Comparison of ENCODE assay signal across 26 mouse cellular contexts in genomic region chr13:103392581-103392980, GRCm38 (mm10). TPM values are rescaled to one million over a fixed set of nuclear protein-coding genes. Genes with fewer than 3 reads are reported as not detected.
A peak's percentile ranks its signal among the peaks of the same experiment; 100 is the strongest.
DNase-seq lines count a peak whose midpoint lies in the region; ATAC-seq lines count a peak whose summit lies in the region.
"Had no signal": no experiment of that assay in that cellular context is flagged by ENCODE, and none has a peak within 500 bp of the region (broad histone marks: within the 10 kb centered on the region; RNA-seq: fewer than 3 reads in every experiment).

No protein-coding gene starts in this region.

- intact Hi-C loops in gastrocnemius, postnatal 36 days (cut with DNase I) = no loop called here

- no peak overlapping the region for H3K4me3 ChIP-seq in heart, embryonic 12.5 days
- H3K4me3 ChIP-seq: embryonic facial prominence, embryonic 12.5 days; erythroblast, embryonic 14.5 days; forebrain, embryonic 12.5 days; forebrain, embryonic 15.5 days; heart, embryonic 13.5 days had no signal

- 62% methylated on average over 3 of the region's 3 CpGs for WGBS in heart, embryonic 12.5 days

- no peaks in the 10 kb centered on the region for H3K36me3 ChIP-seq in heart, embryonic 12.5 days
- H3K36me3 ChIP-seq: embryonic facial prominence, embryonic 12.5 days; forebrain, embryonic 12.5 days; forebrain, embryonic 15.5 days; G1E; heart, embryonic 13.5 days had no signal

- peak; percentile 33 for DNase-seq in gastrocnemius, adult 18-20 months (ENCODE audit: low spot score)
- DNase-seq in gastrocnemius, postnatal 36 days = no peak
- peak; percentile 94 for DNase-seq in heart, adult 11 months
- peak; percentile 44 for DNase-seq in heart, adult 8-10 months (ENCODE audit: low spot score)
- no peak for DNase-seq in heart, postnatal 4 days
- DNase-seq: adrenal gland, postnatal 10 days; adrenal gland, postnatal 36 days; B cell, adult 2 months; cerebellum, adult 18-20 months; cerebellum, adult 9-10 months; cerebellum, postnatal 14 days; kidney, adult 18-20 months; kidney, adult 9 months had no signal

- H3K9me3 ChIP-seq in heart, embryonic 12.5 days (replicated peaks) = no peaks in the 10 kb centered on the region
- H3K9me3 ChIP-seq: embryonic facial prominence, embryonic 12.5 days; forebrain, embryonic 12.5 days; forebrain, embryonic 15.5 days; G1E; heart, embryonic 13.5 days had no signal

- H3K27ac ChIP-seq in heart, embryonic 12.5 days (ENCODE audit: poor library complexity, severe bottlenecking) = no peak overlapping the region
- H3K27ac ChIP-seq: embryonic facial prominence, embryonic 12.5 days; forebrain, embryonic 12.5 days; forebrain, embryonic 15.5 days; heart, embryonic 13.5 days; hindbrain, embryonic 14.5 days; hindbrain, postnatal 0 days had no signal

- H3K4me2 ChIP-seq in heart, embryonic 12.5 days = no peak overlapping the region
- H3K4me2 ChIP-seq: embryonic facial prominence, embryonic 12.5 days; forebrain, embryonic 12.5 days; forebrain, embryonic 15.5 days; heart, embryonic 13.5 days; hindbrain, embryonic 14.5 days had no signal

- H3K9ac ChIP-seq in heart, embryonic 12.5 days = no peak overlapping the region
- H3K9ac ChIP-seq: embryonic facial prominence, embryonic 12.5 days; forebrain, embryonic 12.5 days; forebrain, embryonic 15.5 days; heart, embryonic 13.5 days; hindbrain, embryonic 14.5 days had no signal

- H3K4me1 ChIP-seq in heart, embryonic 12.5 days (replicated peaks) = no peaks in the 10 kb centered on the region
- H3K4me1 ChIP-seq: embryonic facial prominence, embryonic 12.5 days; forebrain, embryonic 12.5 days; forebrain, embryonic 15.5 days; heart, embryonic 13.5 days had no signal

- H3K27me3 ChIP-seq in heart, embryonic 12.5 days (replicated peaks) = no peaks in the 10 kb centered on the region
- H3K27me3 ChIP-seq: CH12.LX; embryonic facial prominence, embryonic 12.5 days; forebrain, embryonic 12.5 days; forebrain, embryonic 15.5 days; heart, embryonic 13.5 days; Patski had no signal

- no peak for ATAC-seq in heart, embryonic 12.5 days (ENCODE audit: insufficient number of reproducible peaks, low FRiP score)
- ATAC-seq: forebrain, embryonic 15.5 days; hindbrain, postnatal 0 days; inflammation-experienced regulatory T-cells, adult 6 months; intestine, embryonic 16.5 days; Patski had no signal

RNA-seq across cellular contexts. Expression of gene Mast4, which starts 58.3 kb away (rescaled TPM):
- total RNA-seq in gastrocnemius, adult 18-20 months (2021) = 10 to 100 TPM; 55.0 to 55.1 TPM
- total RNA-seq in gastrocnemius, postnatal 36 days (2021) = 10 to 100 TPM; 30.8 to 33.7 TPM
- polyA plus RNA-seq in heart, embryonic 12.5 days (2016; fragmentation: Nextera tagmentation; extraction: Ambion mirVana) = 52.1 and 55.0 TPM in 2 replicates
- total RNA-seq in heart, adult 8-10 months (2022) = 10 to 100 TPM; 19.8 to 27.6 (median 25.3) TPM
- total RNA-seq in heart, postnatal 4 days (2021) = 10 to 100 TPM; 80.4 to 89.0 TPM

Comparison
In these comparisons a context has a peak if more than half of its experiments do, and no peak if none do; other contexts are left out.
1. DNase-seq: peak in gastrocnemius, adult 18-20 months (single experiment), heart, adult 11 months (single experiment) and heart, adult 8-10 months (single experiment); none in gastrocnemius, postnatal 36 days (0 of 2) and heart, postnatal 4 days (single experiment).